Mouse (Mus musculus) induced T-regulatory cell, adult 2 months (primary cell): ENCODE data around the gene Gcfc2.

ENCODE experiments used
- DNase-seq: peaks from one replicate; pipeline ENCODE4 v3.0.0-alpha.2; 2012; ENCODE audit warnings: low read depth

Gcfc2 gene

DNA sequence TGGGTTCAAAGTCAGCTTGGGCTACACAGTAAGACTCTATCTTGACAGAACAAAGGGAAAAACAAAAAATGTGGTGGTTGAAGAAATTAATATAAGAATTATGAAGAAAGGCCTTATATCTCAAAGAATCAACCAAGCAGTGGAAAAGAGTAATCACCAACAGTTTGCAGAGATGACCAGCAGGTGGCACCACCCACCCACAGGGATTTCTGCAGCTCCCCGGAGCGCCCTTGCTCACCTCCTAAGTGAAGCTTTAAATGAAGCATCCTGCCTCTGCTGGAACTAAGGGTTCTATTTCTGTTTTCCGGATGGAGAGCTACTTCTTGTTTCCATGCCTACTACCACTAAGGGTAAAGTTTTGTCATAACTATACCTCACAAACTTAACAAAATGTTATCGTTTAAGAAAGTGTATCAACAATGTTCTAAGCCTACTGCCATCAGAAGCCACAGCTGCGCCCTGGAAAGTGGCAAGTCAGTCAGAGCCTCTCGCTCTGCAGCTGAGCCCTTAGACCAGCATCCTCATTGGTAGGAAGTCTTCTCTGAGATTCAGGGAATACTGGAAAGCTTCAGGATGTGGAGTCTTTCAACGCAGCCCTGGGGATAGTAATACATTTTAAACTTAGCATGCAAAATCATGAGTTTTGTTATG lies 52.6 kb downstream of the Gcfc2 start:
- peak; percentile 68 for DNase-seq

DNA sequence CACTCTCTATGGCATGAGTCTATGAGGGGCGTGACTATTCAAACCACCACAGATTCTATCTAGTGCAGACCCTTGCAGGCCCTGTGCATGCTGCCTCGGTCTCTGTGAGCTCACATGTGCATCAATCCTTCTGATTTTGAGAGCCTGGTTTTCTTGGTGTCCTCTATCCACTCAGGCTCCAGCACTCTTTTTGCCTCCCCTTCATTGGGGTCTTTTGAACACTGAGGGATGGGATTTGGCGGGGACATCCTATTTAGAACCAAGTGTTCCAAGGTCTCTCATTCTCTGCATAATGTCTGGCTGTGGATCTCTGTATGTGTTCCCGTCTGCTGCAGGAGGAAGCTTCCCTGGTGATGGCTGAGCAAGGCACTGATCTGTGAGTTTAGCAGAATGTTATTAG lies 55.8 kb downstream of the Gcfc2 start:
- DNase-seq = no peak

DNA sequence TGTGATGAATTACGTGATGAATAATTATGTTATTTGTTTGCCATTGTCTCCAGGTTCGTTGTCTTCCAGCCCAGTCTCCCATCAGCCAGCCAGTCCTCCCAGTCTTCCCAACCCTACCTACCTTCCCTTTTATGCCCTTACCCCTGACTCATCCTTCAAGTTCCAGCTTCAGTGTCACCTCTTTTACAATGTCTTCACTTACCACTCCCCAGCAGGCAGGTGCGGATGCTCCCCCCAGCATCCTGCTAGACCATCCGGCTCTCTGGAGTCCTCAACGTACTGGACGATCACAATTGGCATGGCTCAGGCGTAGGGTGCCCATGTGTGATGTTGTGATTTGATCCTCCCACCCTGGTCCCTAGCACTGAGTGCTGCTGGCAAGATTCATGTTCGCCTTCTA lies 62.7 kb downstream of the Gcfc2 start:
- DNase-seq = no peak

DNA sequence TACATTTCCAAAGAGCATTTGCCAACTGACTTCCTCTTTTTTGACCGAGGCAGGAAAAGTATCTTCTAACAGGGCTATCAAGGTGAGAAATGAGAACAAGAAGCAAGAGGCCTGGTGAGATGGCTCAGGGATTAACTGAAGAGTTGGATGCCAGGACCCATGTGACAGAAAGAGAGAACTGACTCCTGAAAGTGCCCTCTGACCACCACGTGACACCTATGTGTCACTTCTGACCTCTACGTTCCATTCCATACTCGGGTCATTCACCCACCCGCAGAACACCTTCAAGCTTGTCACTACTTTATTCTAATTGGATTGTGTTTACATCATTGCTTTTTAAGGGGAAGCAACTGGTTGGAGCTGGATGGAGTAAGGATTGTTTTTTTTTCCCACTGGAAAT lies 63.1 kb downstream of the Gcfc2 start:
- DNase-seq = no peak

- DNase-seq = peak; percentile 59
Observed at GRCm38 (mm10) chr6:81987010-81987409, 63.5 kb downstream of the Gcfc2 start.

DNA sequence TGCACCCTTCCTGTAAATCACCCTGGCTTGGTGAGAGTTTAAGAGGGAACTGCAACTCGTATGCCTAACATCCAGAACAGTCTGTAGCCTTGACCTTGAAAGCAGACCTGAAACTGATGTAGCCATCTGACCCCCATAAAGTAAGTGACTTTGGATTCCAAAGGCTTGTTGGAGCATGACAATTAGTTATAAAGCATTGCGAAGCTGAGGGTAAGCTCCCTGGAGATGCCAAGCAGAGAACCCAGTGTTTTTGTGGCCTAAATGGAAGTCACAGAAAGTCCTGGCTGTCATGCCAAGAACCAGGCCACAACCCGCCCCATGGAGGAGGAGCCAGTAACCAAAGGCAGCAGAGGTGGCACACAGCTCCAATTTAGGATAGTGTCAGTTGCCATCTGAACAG lies 64.1 kb downstream of the Gcfc2 start:
- DNase-seq = no peak

- DNase-seq = no peak
Observed at GRCm38 (mm10) chr6:81988341-81988740, 64.9 kb downstream of the Gcfc2 start.

GRCm38 (mm10) chr6:81990049-81990810 lies 66.8 kb downstream of the Gcfc2 start:
- no peak for DNase-seq
